Mouse (Mus musculus): Measurements from ENCODE around the gene Ttpal.
A peak's percentile ranks its signal among the peaks of the same experiment; 100 is the strongest.

Gene Ttpal

DNA sequence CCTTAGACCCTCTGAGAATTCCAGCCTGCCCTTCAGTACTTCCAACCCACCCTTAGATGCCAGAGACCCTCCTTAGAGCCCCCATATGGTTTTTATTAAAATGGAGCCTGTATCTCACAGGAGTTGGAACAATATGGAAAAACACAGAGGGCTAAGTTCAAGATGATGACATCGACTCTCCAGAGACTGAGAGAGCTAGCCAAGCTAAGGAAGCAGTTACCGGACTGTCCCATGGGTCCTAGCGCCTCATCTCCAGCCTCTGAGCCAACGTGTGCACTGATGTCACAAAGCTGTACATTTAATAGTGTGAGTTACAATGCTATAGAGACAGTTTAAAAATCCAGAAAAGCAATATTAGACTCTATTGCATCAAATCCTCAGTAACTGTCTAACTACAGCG, 11.1 kb upstream of the Ttpal start:
- no peak for DNase-seq (ENCODE audit: extremely low spot score, low spot score)

GRCm38 (mm10) chr2:163592084-163592483, 10.0 kb upstream of the Ttpal start:
- no peak for DNase-seq (ENCODE audit: extremely low spot score, low spot score)

- DNase-seq (ENCODE audit: extremely low spot score, low spot score), result no peak
Observed at GRCm38 (mm10) chr2:163593636-163594282, 8.4 kb upstream of the Ttpal start.

GRCm38 (mm10) chr2:163595119-163595518, 7.0 kb upstream of the Ttpal start:
- DNase-seq (ENCODE audit: extremely low spot score, low spot score), result no peak

- no peak for DNase-seq (ENCODE audit: extremely low spot score, low spot score)
Observed at GRCm38 (mm10) chr2:163596057-163596872, 5.8 kb upstream of the Ttpal start.

GRCm38 (mm10) chr2:163596873-163597155, 5.3 kb upstream of the Ttpal start:
- no peak for DNase-seq (ENCODE audit: extremely low spot score, low spot score)

DNA sequence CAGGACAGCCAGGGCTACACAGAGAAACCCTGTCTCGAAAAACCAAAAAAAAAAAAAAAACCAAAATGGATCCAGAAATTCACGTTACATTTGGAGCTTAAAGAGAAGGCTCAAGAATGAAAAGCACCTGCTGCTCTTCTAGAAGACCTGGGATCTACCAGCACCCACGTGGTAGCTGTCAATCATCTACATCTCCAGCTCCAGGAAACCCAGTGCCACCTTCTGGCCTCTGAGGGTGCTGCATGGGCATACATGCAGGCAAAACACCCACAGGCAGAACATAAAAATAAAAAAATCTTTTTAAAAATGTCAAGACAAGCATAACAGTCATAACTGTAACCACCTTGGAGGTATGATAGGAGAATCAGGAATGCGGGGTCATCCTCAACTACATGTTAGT, 4.5 kb upstream of the Ttpal start:
- DNase-seq (ENCODE audit: extremely low spot score, low spot score), result no peak

DNA sequence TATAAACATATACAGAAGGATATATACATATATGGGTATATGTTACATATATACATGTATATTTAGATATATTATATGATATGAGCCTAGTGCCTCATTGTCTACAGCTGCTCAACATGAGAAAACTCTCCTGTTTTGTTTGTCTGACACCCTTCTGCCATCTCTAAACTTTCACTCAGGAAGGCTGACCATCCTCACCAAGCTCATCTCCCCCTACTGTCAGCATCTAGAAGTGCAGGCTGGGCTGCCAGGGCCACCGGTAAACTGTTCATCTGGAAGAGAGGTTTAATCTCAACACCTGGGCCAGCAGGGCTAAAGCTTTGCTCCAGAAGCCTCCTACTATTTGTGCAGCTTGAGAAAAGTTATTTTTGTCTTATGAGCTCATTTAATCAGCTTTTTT, 2.9 kb upstream of the Ttpal start:
- DNase-seq (ENCODE audit: extremely low spot score, low spot score), result peak; percentile 68

- no peak for DNase-seq (ENCODE audit: extremely low spot score, low spot score)
Observed at GRCm38 (mm10) chr2:163601066-163601465, 1.0 kb upstream of the Ttpal start.

- no peak for DNase-seq (ENCODE audit: extremely low spot score, low spot score)
Observed at GRCm38 (mm10) chr2:163601712-163602100, 408 bp upstream of the Ttpal start.

DNA sequence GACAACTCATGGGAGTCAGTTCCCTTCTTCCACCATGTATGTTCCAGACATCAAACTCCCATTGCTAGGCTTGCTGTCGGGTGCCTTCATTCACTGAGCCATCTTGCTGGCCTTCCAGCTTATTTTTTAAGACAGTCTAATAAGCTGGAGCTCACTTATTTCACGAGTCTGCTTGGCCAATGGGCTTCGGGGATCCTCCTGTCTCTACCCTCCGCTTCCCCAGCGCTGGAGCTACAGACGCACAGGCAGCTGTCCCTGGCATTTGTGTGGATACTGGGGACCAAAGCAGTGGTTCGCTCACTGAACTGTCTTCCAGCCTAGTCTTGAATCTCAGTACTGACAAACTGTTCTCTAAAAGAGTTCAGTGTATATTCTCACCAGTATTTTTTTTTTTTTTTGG, 4.0 kb downstream of the Ttpal start:
- DNase-seq (ENCODE audit: extremely low spot score, low spot score), result no peak

GRCm38 (mm10) chr2:163608008-163608407, 5.9 kb downstream of the Ttpal start:
- DNase-seq (ENCODE audit: extremely low spot score, low spot score), result no peak

GRCm38 (mm10) chr2:163609281-163609975, 7.3 kb downstream of the Ttpal start:
- DNase-seq (ENCODE audit: extremely low spot score, low spot score), result no peak

DNA sequence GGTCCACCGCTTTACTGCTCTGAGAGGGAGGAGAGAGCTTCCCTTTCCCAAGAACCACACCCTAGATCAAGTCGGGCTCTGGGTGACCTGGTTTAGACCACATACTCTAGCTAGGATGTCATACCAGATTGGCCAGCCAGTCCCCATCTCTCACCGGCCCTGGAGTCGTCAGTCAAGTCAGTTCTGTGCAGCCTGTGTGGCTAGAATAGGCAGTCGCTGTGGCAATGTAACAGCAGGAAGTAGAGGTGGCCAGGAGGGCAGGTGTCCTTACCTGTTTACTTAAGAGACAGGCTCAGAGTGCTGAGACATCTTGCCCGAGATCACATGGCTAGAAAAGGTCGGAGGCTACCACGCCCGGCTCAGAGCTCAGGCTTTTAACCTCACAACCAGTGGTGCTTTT, 9.1 kb downstream of the Ttpal start:
- no peak for DNase-seq (ENCODE audit: extremely low spot score, low spot score)

GRCm38 (mm10) chr2:163613206-163613605, 11.1 kb downstream of the Ttpal start:
- DNase-seq (ENCODE audit: extremely low spot score, low spot score), result no peak

DNA sequence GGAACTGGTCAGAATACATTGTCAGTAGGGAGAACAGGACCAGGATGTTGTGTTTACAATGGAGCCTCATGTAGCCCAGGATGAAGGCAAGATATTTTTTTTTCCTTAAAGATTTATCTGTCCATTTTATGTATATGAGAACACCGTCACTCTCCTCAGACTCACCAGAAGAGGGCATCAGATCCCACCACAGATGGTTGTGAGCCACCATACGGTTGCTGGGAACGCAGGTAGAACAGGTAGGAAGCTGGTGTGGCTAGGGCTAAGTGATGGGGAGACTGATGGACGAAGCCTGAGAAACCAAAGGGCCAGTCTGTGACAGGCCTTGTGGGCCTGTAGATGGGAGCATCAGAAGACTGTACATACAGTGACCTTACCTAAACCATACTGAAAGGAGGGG, 11.9 kb downstream of the Ttpal start:
- DNase-seq (ENCODE audit: extremely low spot score, low spot score), result no peak

- DNase-seq (ENCODE audit: extremely low spot score, low spot score), result no peak
Observed at GRCm38 (mm10) chr2:163615401-163615800, 13.3 kb downstream of the Ttpal start.

DNA sequence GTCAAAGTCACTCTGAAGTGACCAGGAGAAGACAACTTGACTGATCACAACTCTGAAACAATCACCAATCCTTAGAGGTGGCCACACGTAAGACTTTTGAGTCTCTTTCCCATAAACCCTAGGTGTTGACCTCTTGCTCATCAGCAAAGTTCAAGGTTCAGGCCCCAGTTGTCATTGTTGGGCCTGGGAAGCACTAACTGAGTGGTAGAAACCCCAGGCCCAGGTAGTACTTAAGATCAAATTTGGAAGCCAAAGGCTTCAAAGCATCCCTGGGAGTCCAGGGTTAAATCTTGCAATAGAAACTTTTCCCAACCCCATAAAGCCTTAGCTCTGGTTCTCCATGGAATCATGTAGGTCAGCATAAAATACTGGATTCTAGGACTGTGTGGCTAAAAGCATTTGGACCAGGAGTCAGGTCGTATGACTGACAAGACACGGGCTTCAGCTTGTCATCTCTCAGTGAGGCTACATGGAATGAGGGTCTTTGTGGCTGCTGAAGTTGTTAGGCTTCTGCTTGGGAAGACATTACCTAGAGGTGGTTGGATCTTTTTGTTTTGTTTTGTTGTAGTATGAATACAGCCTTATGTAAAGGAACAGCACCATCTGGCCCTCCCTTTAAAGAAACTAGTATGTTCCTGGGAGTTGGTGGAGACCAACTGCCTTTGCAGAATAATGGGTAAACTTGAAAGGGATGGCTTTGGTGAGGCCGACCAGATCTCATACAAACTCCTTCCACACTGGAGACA, 14.0 kb downstream of the Ttpal start:
- DNase-seq (ENCODE audit: extremely low spot score, low spot score), result no peak

DNA sequence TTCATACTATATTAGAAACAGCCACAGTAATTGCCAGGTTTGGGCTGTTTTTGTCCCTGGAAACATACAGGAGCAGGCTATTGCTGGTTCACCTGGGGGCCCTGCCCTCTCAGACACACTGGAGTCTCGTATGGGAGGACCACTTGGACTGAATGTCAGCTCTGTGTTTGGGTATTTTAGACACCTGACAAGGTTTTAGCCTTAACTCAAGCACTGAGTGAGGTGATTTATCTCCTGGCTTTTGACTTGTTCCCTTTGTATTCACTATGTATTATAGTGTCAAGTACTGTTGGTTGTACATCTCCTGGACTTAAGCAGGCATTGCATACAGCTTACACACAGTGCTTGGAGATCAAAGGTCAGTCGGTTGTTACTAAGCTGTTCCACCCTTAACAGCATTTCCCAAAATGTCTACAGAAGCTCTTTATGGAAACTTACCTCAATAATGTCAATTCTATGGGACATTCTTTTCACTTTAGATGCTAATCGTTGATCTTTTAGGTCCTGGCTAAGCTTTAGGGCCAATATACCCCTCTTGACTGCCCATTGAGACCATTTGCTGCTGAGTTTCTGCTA, 14.6 kb downstream of the Ttpal start:
- DNase-seq (ENCODE audit: extremely low spot score, low spot score), result no peak

GRCm38 (mm10) chr2:163617232-163617863, 15.2 kb downstream of the Ttpal start:
- DNase-seq (ENCODE audit: extremely low spot score, low spot score), result no peak

- no peak for DNase-seq (ENCODE audit: extremely low spot score, low spot score)
Observed at GRCm38 (mm10) chr2:163617874-163618273, 15.8 kb downstream of the Ttpal start.
